Mouse (Mus musculus) embryonic facial prominence, embryonic 15.5 days (tissue): ENCODE data around the gene Cbx8. TPM values are rescaled to one million over a fixed set of nuclear protein-coding genes. Genes with fewer than 3 reads are reported as not detected.

Experiments used
- ATAC-seq: fragments of 200-750 bp; cut with Nextera tagmentation; 2 replicates; pipeline ENCODE4 v1.8.0; 2017; ENCODE audit warnings: low read depth, moderate TSS enrichment; ENCODE audit not compliant: insufficient number of reproducible peaks, low FRiP score, low TSS enrichment
- H3K27ac ChIP-seq: fragments of 300-500 bp; sonication (generic); replicated peaks from 2 replicates; pipeline ENCODE4 v1.5.1; 2015; ENCODE audit warnings: mild to moderate bottlenecking, inconsistent platforms
- H3K27me3 ChIP-seq: fragments of 300-500 bp; sonication (generic); 2 replicates; pipeline ENCODE4 v1.6.1; 2015; ENCODE audit warnings: inconsistent platforms
- H3K36me3 ChIP-seq: fragments of 300-500 bp; sonication (generic); 2 replicates; pipeline ENCODE4 v1.6.1; 2015; ENCODE audit warnings: mild to moderate bottlenecking, inconsistent platforms
- H3K4me1 ChIP-seq: fragments of 300-500 bp; sonication (generic); 2 replicates; pipeline ENCODE4 v1.6.1; 2015; ENCODE audit warnings: inconsistent platforms
- H3K4me2 ChIP-seq: fragments of 300-500 bp; sonication (generic); replicated peaks from 2 replicates; pipeline ENCODE4 v1.6.1; 2015; ENCODE audit warnings: mild to moderate bottlenecking, inconsistent platforms
- H3K4me3 ChIP-seq: fragments of 300-500 bp; sonication (generic); replicated peaks from 2 replicates; pipeline ENCODE4 v1.5.1; 2015; ENCODE audit warnings: mild to moderate bottlenecking, inconsistent platforms
- H3K9ac ChIP-seq: fragments of 300-500 bp; sonication (generic); 2 replicates; pipeline ENCODE4 v1.6.1; 2015; ENCODE audit warnings: inconsistent platforms
- H3K9me3 ChIP-seq: fragments of 300-500 bp; sonication (generic); replicated peaks from 2 replicates; pipeline ENCODE4 v1.6.1; 2016; ENCODE audit warnings: inconsistent platforms
- WGBS: fragments of 180-500 bp; shearing (Covaris S2); methylation state at CpG from one replicate; pipeline ENCODE4 v1.1.7; 2015; 5-methylcytosine and 5-hydroxymethylcytosine counted together
- polyA plus RNA-seq: library from polyadenylated mRNA; unstranded; fragments of >200 nt; fragmentation: Nextera tagmentation; extraction: Ambion mirVana; gene quantifications from 2 replicates; pipeline ENCODE4 v1.2.1, GENCODE M21; 2015

The Cbx8 gene
- 9.2 and 10.3 TPM in 2 replicates for polyA plus RNA-seq

GRCm38 (mm10) chr11:119040600-119041324 is at the start of gene Cbx8:
TSS of gene Cbx8 (minus strand) at chr11:119040969.
- Histone ChIP-seq H3K27me3 (peaks cover 68% of the 10 kb centered on the region), H3K4me2 (peak within 1 kb of the TSS; percentile 99)

GRCm38 (mm10) chr11:119090076-119090960 is 49.5 kb upstream of the Cbx8 start:
- H3K27ac ChIP-seq, result no peak overlapping the region
- ATAC-seq, result no peak
- H3K27me3 ChIP-seq, result peaks cover 47% of the 10 kb centered on the region
- H3K9me3 ChIP-seq, result no peaks in the 10 kb centered on the region
- H3K4me1 ChIP-seq, result peaks cover 51% of the 10 kb centered on the region
- peak overlapping the region; percentile 54 for H3K4me3 ChIP-seq
- H3K9ac ChIP-seq, result peak overlapping the region; percentile 42
- no peaks in the 10 kb centered on the region for H3K36me3 ChIP-seq
- H3K4me2 ChIP-seq, result peak overlapping the region; percentile 95
- WGBS, result under 1% methylated on average over 74 of the region's 75 CpGs

More at GRCm38 (mm10) chr11:119040600-119041324, at the start of gene Cbx8:
- Histone ChIP-seq H3K9me3 (no peaks in the 10 kb centered on the region), H3K9ac (peak within 1 kb of the TSS; percentile 72), H3K4me3 (peak within 1 kb of the TSS; percentile 75), H3K36me3 (peaks cover 8% of the 10 kb centered on the region), H3K4me1 (peaks cover 81% of the 10 kb centered on the region), H3K27ac (peak within 1 kb of the TSS; percentile 88)
- under 1% methylated on average over 60 of the region's 63 CpGs for WGBS
- peak; percentile 95 for ATAC-seq

- Histone ChIP-seq H3K4me2 (peak overlapping the region; percentile 95), H3K4me3 (peak overlapping the region; percentile 54), H3K27me3 (peaks cover 47% of the 10 kb centered on the region), H3K9me3 (no peaks in the 10 kb centered on the region), H3K27ac (no peak overlapping the region), H3K36me3 (no peaks in the 10 kb centered on the region), H3K9ac (no peak overlapping the region), H3K4me1 (peaks cover 56% of the 10 kb centered on the region)
- no peak for ATAC-seq
- WGBS, result under 1% methylated on average over 41 of the region's 41 CpGs
Measured at GRCm38 (mm10) chr11:119089235-119090075, 48.7 kb upstream of the Cbx8 start.

GRCm38 (mm10) chr11:119088391-119089234 is 47.8 kb upstream of the Cbx8 start:
- no peaks in the 10 kb centered on the region for H3K9me3 ChIP-seq
- peak overlapping the region; percentile 54; the same call in 1 of the 2 replicates for H3K4me3 ChIP-seq
- no peak for ATAC-seq
- H3K27me3 ChIP-seq, result peaks cover 44% of the 10 kb centered on the region
- WGBS, result 3% methylated on average over 28 of the region's 28 CpGs
- no peak overlapping the region for H3K9ac ChIP-seq
- peaks cover 64% of the 10 kb centered on the region for H3K4me1 ChIP-seq
- no peak overlapping the region for H3K27ac ChIP-seq
- H3K36me3 ChIP-seq, result no peaks in the 10 kb centered on the region
- H3K4me2 ChIP-seq, result peak overlapping the region; percentile 95; the same call in 1 of the 2 replicates

- Histone ChIP-seq H3K4me3 (peak overlapping the region; percentile 17), H3K9me3 (no peaks in the 10 kb centered on the region), H3K36me3 (0 out of 2 replicates have a peak, but pooled peaks cover under 1% of the 10 kb centered on the region), H3K4me1 (peaks cover 75% of the 10 kb centered on the region), H3K9ac (no peak overlapping the region), H3K4me2 (peak overlapping the region; percentile 38), H3K27ac (no peak overlapping the region), H3K27me3 (peaks cover 47% of the 10 kb centered on the region)
- no peak for ATAC-seq
- 8% methylated on average over 35 of the region's 35 CpGs for WGBS
Measured at GRCm38 (mm10) chr11:119087301-119088082, 46.7 kb upstream of the Cbx8 start.

- H3K9me3 ChIP-seq, result no peaks in the 10 kb centered on the region
- peaks cover 84% of the 10 kb centered on the region for H3K4me1 ChIP-seq
- H3K4me2 ChIP-seq, result peak within 1 kb of the TSS; percentile 81
- H3K4me3 ChIP-seq, result peak within 1 kb of the TSS; percentile 92
- ATAC-seq, result peak; percentile 90
- peaks cover 57% of the 10 kb centered on the region for H3K27me3 ChIP-seq
- 1% methylated on average over 67 of the region's 67 CpGs for WGBS
- peak within 1 kb of the TSS; percentile 98 for H3K27ac ChIP-seq
- peak within 1 kb of the TSS; percentile 86 for H3K9ac ChIP-seq
- H3K36me3 ChIP-seq, result peaks cover 12% of the 10 kb centered on the region
Measured at GRCm38 (mm10) chr11:119086144-119086971, 45.6 kb upstream of the Cbx8 start, which contains the start of gene Cbx4. TSS of gene Cbx4 (minus strand) at chr11:119086221.

- Histone ChIP-seq H3K27ac (peak overlapping the region; percentile 98), H3K36me3 (peaks cover 20% of the 10 kb centered on the region), H3K9me3 (no peaks in the 10 kb centered on the region), H3K4me1 (peaks cover 86% of the 10 kb centered on the region), H3K27me3 (peaks cover 59% of the 10 kb centered on the region), H3K9ac (peak overlapping the region; percentile 86), H3K4me3 (peak overlapping the region; percentile 92), H3K4me2 (peak overlapping the region; percentile 81)
- peak; percentile 56 for ATAC-seq
- WGBS, result under 1% methylated on average over 64 of the region's 66 CpGs
Measured at GRCm38 (mm10) chr11:119085279-119086062, 44.7 kb upstream of the Cbx8 start.

GRCm38 (mm10) chr11:119084446-119085278 is 43.9 kb upstream of the Cbx8 start:
- H3K36me3 ChIP-seq, result peaks cover 25% of the 10 kb centered on the region
- no peak for ATAC-seq
- H3K9me3 ChIP-seq, result no peaks in the 10 kb centered on the region
- H3K27ac ChIP-seq, result peak overlapping the region; percentile 98
- WGBS, result under 1% methylated on average over 18 of the region's 18 CpGs
- peaks cover 82% of the 10 kb centered on the region for H3K4me1 ChIP-seq
- peak overlapping the region; percentile 92 for H3K4me3 ChIP-seq
- H3K27me3 ChIP-seq, result peaks cover 53% of the 10 kb centered on the region
- H3K9ac ChIP-seq, result peak overlapping the region; percentile 86
- H3K4me2 ChIP-seq, result peak overlapping the region; percentile 81
